Comparison of ENCODE assay signal across 10 mouse cellular contexts in genomic region chrY:90734334-90734696, GRCm38 (mm10). TPM values are rescaled to one million over a fixed set of nuclear protein-coding genes. Genes with fewer than 3 reads are reported as not detected.
DNase-seq lines count a peak whose midpoint lies in the region; ATAC-seq and TF ChIP-seq lines count a peak whose summit lies in the region.
"Not testable (repeated sequence)": the region's sequence is repeated elsewhere in the genome, so short reads cannot be mapped to it uniquely, and the experiment has no call there.
"Had no signal": no experiment of that assay in that cellular context is flagged by ENCODE, and none has a peak within 500 bp of the region (broad histone marks: within the 10 kb centered on the region; RNA-seq: fewer than 3 reads in every experiment).

No protein-coding gene starts in this region.

- DNase-seq in A20 (ENCODE audit: low read depth, low spot score): peak; percentile 78
- peak; percentile 98 for DNase-seq in R1 (ENCODE audit: low read depth, low spot score)
- peak; percentile 42 for DNase-seq in cerebellum, adult 9-11 months
- DNase-seq in forebrain, postnatal 0 days: peak; percentile 22
- not testable (repeated sequence) for DNase-seq in hindbrain, embryonic 14.5 days (ENCODE audit: low spot score)
- peak; percentile 34 for DNase-seq in limb, embryonic 10.5 days (ENCODE audit: low spot score)
- peak; percentile 89 for DNase-seq in retina, embryonic 14.5 days (ENCODE audit: low spot score)
- peak; percentile 41 for DNase-seq in thymus, postnatal 14 days

- not testable (repeated sequence) for TF ChIP-seq CTCF in forebrain, postnatal 0 days (IDR thresholded peaks at IDR 0.05; ENCODE audit: low read depth)

- not testable (repeated sequence) for H3K4me3 ChIP-seq in forebrain, postnatal 0 days (ENCODE audit: low read depth, low read length); hindbrain, embryonic 14.5 days (replicated peaks; ENCODE audit: low read length); limb, embryonic 10.5 days

- not testable (repeated sequence) for H3K27ac ChIP-seq in forebrain, postnatal 0 days (ENCODE audit: low read depth, low read length); hindbrain, embryonic 14.5 days; limb, embryonic 10.5 days

- peaks cover 21% of the 10 kb centered on the region for H3K9me3 ChIP-seq in forebrain, postnatal 0 days (ENCODE audit: low read length)
- peaks cover 29% of the 10 kb centered on the region for H3K9me3 ChIP-seq in hindbrain, embryonic 14.5 days (ENCODE audit: control insufficient read depth, low read length)
- not testable (repeated sequence) for H3K9me3 ChIP-seq in limb, embryonic 10.5 days (replicated peaks)

- WGBS in forebrain, postnatal 0 days: 46% methylated on average over 6 of the region's 8 CpGs
- 59% methylated on average over 6 of the region's 8 CpGs for WGBS in hindbrain, embryonic 14.5 days
- 62% methylated on average over 8 of the region's 8 CpGs for WGBS in limb, embryonic 10.5 days

- not testable (repeated sequence) for H3K4me2 ChIP-seq in forebrain, postnatal 0 days (ENCODE audit: low read depth); hindbrain, embryonic 14.5 days (replicated peaks)

- peak; percentile 45; the same call in 1 of the 2 replicates for ATAC-seq in forebrain, postnatal 0 days
- ATAC-seq in hindbrain, embryonic 14.5 days (ENCODE audit: low FRiP score): peak; percentile 51; the same call in 1 of the 2 replicates

- not testable (repeated sequence) for H3K9ac ChIP-seq in forebrain, postnatal 0 days; hindbrain, embryonic 14.5 days

- H3K27me3 ChIP-seq in forebrain, postnatal 0 days (ENCODE audit: insufficient read depth, low read length); hindbrain, embryonic 14.5 days (ENCODE audit: control insufficient read depth, insufficient read depth, low read length); limb, embryonic 10.5 days (ENCODE audit: low read depth, poor library complexity, severe bottlenecking): not testable (repeated sequence)

- H3K36me3 ChIP-seq in forebrain, postnatal 0 days (ENCODE audit: insufficient read depth): peaks cover 21% of the 10 kb centered on the region
- peaks cover 25% of the 10 kb centered on the region for H3K36me3 ChIP-seq in hindbrain, embryonic 14.5 days (replicated peaks; ENCODE audit: control insufficient read depth, insufficient read depth)
- peaks cover 11% of the 10 kb centered on the region for H3K36me3 ChIP-seq in limb, embryonic 10.5 days

- not testable (repeated sequence) for H3K4me1 ChIP-seq in forebrain, postnatal 0 days (ENCODE audit: insufficient read depth); hindbrain, embryonic 14.5 days (replicated peaks; ENCODE audit: control insufficient read depth, insufficient read depth, low read length); limb, embryonic 10.5 days

RNA-seq across cellular contexts. Expression of gene Gm21860, which starts 20.3 kb away (rescaled TPM):
- not detected in 2 replicates for total RNA-seq in forebrain, postnatal 0 days (2014; rRNA removed)
- not detected in 2 replicates for polyA plus RNA-seq in forebrain, postnatal 0 days (2015; fragmentation: Nextera tagmentation; extraction: Ambion mirVana)
- not detected in 2 replicates for polyA plus RNA-seq in hindbrain, embryonic 14.5 days (2014; fragmentation: Nextera tagmentation; extraction: Ambion mirVana)
- not detected in 2 replicates for polyA plus RNA-seq in limb, embryonic 10.5 days (2016; fragmentation: Nextera tagmentation; extraction: Ambion mirVana)
- polyA plus RNA-seq: hindbrain, embryonic 16.5 days; limb, embryonic 15.5 days had no signal

RNA-seq across cellular contexts. Expression of gene Gm47283, which starts 50.2 kb away (rescaled TPM):
- total RNA-seq in forebrain, postnatal 0 days (2014; rRNA removed): not detected in 2 replicates
- not detected in 2 replicates for polyA plus RNA-seq in forebrain, postnatal 0 days (2015; fragmentation: Nextera tagmentation; extraction: Ambion mirVana)
- not detected in 2 replicates for polyA plus RNA-seq in hindbrain, embryonic 14.5 days (2014; fragmentation: Nextera tagmentation; extraction: Ambion mirVana)
- polyA plus RNA-seq in limb, embryonic 10.5 days (2016; fragmentation: Nextera tagmentation; extraction: Ambion mirVana): not detected in 2 replicates
- polyA plus RNA-seq: hindbrain, embryonic 16.5 days; limb, embryonic 15.5 days had no signal
